Mouse (Mus musculus) heart, embryonic 15.5 days (tissue): ENCODE results near the gene Fam219a. TPM values are rescaled to one million over a fixed set of nuclear protein-coding genes. Genes with fewer than 3 reads are reported as not detected.

Source experiments
- ATAC-seq: fragments of 200-750 bp; cut with Nextera tagmentation; replicated peaks from 2 replicates; pipeline ENCODE4 v1.8.0; 2017; ENCODE audit warnings: low read depth, moderate TSS enrichment; ENCODE audit not compliant: insufficient number of reproducible peaks, insufficient read depth, low FRiP score
- H3K27ac ChIP-seq: fragments of 300-500 bp; sonication (generic); 2 replicates; pipeline ENCODE4 v1.5.1; 2015; ENCODE audit warnings: mild to moderate bottlenecking, inconsistent platforms
- H3K27me3 ChIP-seq: fragments of 300-500 bp; sonication (generic); 2 replicates; pipeline ENCODE4 v1.6.1; 2015; ENCODE audit warnings: inconsistent platforms
- H3K36me3 ChIP-seq: fragments of 300-500 bp; sonication (generic); 2 replicates; pipeline ENCODE4 v1.6.1; 2015; ENCODE audit warnings: mild to moderate bottlenecking, inconsistent platforms
- H3K4me1 ChIP-seq: fragments of 300-500 bp; sonication (generic); replicated peaks from 2 replicates; pipeline ENCODE4 v1.6.1; 2015; ENCODE audit warnings: inconsistent platforms
- H3K4me2 ChIP-seq: fragments of 300-500 bp; sonication (generic); 2 replicates; pipeline ENCODE4 v1.6.1; 2015; ENCODE audit warnings: inconsistent platforms, mild to moderate bottlenecking, moderate library complexity
- H3K4me3 ChIP-seq: fragments of 300-500 bp; sonication (generic); 2 replicates; pipeline ENCODE4 v1.5.1; 2015; ENCODE audit warnings: mild to moderate bottlenecking, inconsistent platforms
- H3K9ac ChIP-seq: fragments of 300-500 bp; sonication (generic); 2 replicates; pipeline ENCODE4 v1.6.1; 2015; ENCODE audit warnings: mild to moderate bottlenecking, inconsistent platforms
- H3K9me3 ChIP-seq: fragments of 300-500 bp; sonication (generic); replicated peaks from 2 replicates; pipeline ENCODE4 v1.6.1; 2016; ENCODE audit warnings: inconsistent platforms
- WGBS: fragments of 180-500 bp; shearing (Covaris S2); methylation state at CpG from one replicate; pipeline ENCODE4 v1.1.7; 2015; ENCODE audit warnings: mixed read lengths; 5-methylcytosine and 5-hydroxymethylcytosine counted together
- polyA plus RNA-seq: library from polyadenylated mRNA; unstranded; fragments of >200 nt; fragmentation: Nextera tagmentation; extraction: Ambion mirVana; gene quantifications from 2 replicates; pipeline ENCODE4 v1.2.1, GENCODE M21; 2015

Gene Fam219a
- polyA plus RNA-seq, 1 experiment from 2014 or later: 2.7 TPM

DNA sequence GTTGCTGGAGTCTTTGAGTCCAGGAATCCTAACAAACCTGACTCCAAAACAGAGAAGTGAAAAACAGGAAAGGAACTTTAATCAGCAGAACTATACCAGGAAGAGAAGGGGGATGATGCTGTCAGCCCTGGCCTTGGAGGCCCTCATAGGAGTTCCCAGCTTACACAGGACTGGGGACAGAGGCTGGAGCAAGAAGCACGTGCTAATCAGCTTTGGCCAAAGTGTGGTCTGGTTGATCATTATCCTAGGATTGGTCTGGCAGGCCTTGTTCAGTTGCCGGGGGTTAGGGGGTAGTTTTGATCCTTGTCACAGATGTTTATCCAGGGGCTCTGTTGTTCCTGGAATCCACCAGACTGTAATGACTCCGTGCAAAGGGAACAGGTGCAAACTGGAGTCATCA, 75.0 kb downstream of the Fam219a start:
- WGBS: 37% methylated on average over 3 of the region's 3 CpGs
- no peak overlapping the region for H3K4me2 ChIP-seq
- H3K27me3 ChIP-seq: peaks cover 43% of the 10 kb centered on the region
- no peak overlapping the region for H3K27ac ChIP-seq
- ATAC-seq: no peak
- no peaks in the 10 kb centered on the region for H3K9me3 ChIP-seq
- no peaks in the 10 kb centered on the region for H3K36me3 ChIP-seq
- no peak overlapping the region for H3K4me3 ChIP-seq
- H3K9ac ChIP-seq: no peak overlapping the region
- H3K4me1 ChIP-seq: peaks cover 21% of the 10 kb centered on the region

DNA sequence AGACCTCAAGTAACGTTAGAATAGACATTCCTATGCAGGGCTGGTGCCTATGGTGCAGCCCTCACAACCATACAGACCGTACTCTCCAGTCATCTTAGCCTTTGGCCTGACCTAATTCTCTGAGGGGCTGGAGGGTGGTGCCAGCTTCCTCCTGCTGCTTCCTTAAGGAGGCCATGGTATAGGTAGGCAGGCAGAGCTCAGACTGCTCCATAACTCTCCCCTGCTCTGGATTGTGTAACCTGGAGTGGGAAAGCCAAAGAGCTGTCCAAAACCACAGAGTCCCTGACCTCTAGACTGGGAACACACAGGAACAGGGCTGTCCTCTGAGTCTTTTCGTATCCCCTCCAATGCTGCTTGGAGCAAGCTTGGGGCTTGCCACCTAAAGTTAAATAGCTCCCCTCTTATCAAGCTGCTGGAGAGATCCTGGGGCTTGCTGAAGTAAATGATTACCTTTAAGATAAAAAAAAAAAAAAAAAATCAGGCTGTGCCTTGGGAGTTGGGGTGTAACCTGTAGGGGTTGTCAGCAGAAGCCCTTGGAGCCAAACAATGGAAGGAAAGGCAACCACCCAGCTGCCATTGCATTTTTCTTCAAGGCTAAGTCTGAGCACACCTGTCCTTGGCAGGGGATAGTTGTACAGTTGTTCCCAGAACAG, 75.7 kb downstream of the Fam219a start:
- no peaks in the 10 kb centered on the region for H3K9me3 ChIP-seq
- no peak overlapping the region for H3K4me3 ChIP-seq
- H3K9ac ChIP-seq: no peak overlapping the region
- no peak overlapping the region for H3K4me2 ChIP-seq
- ATAC-seq: no peak
- H3K27me3 ChIP-seq: peaks cover 38% of the 10 kb centered on the region
- WGBS: 80% methylated on average over 3 of the region's 3 CpGs
- no peaks in the 10 kb centered on the region for H3K36me3 ChIP-seq
- no peak overlapping the region for H3K27ac ChIP-seq
- peaks cover 15% of the 10 kb centered on the region for H3K4me1 ChIP-seq

DNA sequence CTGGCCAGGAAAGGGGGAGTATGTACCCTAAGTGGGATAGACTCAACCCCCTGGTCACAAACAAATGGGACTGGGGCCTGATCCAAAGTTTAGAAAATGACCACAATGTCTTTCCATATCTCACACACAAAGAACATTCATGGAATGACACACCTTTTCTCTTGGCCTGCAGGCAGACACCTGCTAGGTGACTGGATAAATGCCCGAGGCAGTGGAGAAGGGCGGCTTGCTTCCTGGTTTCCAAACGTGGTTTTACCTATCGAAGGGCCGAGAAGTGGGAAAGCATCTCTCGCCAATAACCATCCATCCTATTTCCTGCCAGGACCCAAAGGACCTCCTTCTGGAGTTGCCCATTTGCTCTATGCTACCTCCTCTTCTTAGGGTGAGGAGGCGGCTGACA, 76.4 kb downstream of the Fam219a start:
- Histone ChIP-seq H3K4me2 (no peak overlapping the region), H3K27me3 (peaks cover 32% of the 10 kb centered on the region), H3K4me3 (no peak overlapping the region), H3K9me3 (no peaks in the 10 kb centered on the region), H3K36me3 (no peaks in the 10 kb centered on the region), H3K27ac (no peak overlapping the region), H3K4me1 (peaks cover 8% of the 10 kb centered on the region), H3K9ac (no peak overlapping the region)
- WGBS: 74% methylated on average over 7 of the region's 7 CpGs
- ATAC-seq: no peak

DNA sequence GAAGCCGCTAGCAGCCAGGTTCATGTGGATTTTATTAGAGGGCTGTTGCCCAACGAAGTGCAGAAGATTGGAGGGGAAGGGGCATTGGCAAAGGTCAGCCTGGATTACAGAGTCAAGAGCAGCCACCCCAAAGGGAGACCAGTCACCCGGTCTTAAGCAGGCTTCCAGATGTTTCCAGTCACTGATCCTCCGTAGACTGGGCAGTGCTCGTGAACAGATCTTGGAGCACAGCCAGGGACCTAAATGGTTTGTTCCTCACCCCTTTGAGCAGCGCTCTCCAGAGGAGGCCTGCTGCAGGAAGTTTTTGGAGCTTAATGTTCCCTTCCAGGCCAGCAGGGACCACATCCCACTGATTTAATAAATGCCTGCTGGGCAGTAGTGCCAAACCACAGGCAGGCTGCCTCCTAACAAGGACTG, 87.7 kb downstream of the Fam219a start:
- H3K36me3 ChIP-seq: no peaks in the 10 kb centered on the region
- peaks cover 12% of the 10 kb centered on the region for H3K4me1 ChIP-seq
- no peak overlapping the region for H3K4me2 ChIP-seq
- ATAC-seq: peak; percentile 51; the same call in 1 of the 2 replicates
- H3K9me3 ChIP-seq: 0 out of 2 replicates have a peak, but pooled peaks cover 7% of the 10 kb centered on the region
- H3K9ac ChIP-seq: no peak overlapping the region
- no peak overlapping the region for H3K4me3 ChIP-seq
- H3K27me3 ChIP-seq: no peaks in the 10 kb centered on the region
- 33% methylated on average over 6 of the region's 6 CpGs for WGBS
- peak overlapping the region; percentile 52 for H3K27ac ChIP-seq

DNA sequence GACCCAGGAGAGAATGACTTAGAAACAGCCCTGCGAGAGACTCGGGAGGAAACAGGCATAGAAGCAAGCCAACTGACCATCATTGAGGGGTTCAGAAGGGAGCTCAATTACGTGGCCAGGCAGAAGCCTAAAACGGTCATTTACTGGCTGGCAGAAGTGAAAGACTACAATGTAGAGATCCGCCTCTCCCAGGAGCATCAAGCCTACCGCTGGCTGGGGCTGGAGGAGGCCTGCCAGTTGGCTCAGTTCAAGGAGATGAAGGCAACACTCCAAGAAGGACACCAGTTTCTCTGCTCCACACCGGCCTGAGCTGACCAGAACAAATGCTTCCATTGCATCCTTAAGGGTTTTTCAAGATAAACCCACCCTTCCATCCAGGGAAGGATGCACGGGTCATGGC, 89.1 kb downstream of the Fam219a start:
- Histone ChIP-seq H3K27ac (peak overlapping the region; percentile 64), H3K9me3 (no peaks in the 10 kb centered on the region), H3K9ac (no peak overlapping the region), H3K4me2 (no peak overlapping the region), H3K4me1 (peaks cover 12% of the 10 kb centered on the region), H3K27me3 (no peaks in the 10 kb centered on the region), H3K4me3 (no peak overlapping the region), H3K36me3 (no peaks in the 10 kb centered on the region)
- ATAC-seq: no peak
- 64% methylated on average over 8 of the region's 8 CpGs for WGBS

DNA sequence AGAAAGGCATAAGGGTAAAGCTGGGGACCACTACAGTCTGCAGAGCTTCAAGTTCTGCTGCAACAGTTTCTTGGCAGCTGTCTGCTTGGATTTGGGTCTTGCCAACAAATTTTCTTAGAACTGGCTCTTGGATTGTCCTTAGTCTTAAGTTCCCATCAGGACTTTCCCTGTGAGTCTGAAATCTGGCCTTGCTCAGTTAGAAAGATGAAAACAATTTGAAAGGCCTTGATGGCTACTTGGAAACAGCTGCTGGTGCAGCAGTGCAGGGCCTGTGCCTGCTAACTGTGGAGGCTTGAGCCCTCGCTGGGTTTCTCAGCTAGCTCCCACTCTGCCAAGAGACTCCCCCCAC, 89.9 kb downstream of the Fam219a start:
- H3K4me2 ChIP-seq: no peak overlapping the region
- H3K27ac ChIP-seq: peak overlapping the region; percentile 64
- no peaks in the 10 kb centered on the region for H3K9me3 ChIP-seq
- 0 out of 2 replicates have a peak, but pooled peaks have one; percentile 36 for ATAC-seq
- H3K36me3 ChIP-seq: no peaks in the 10 kb centered on the region
- H3K9ac ChIP-seq: no peak overlapping the region
- H3K4me1 ChIP-seq: peaks cover 12% of the 10 kb centered on the region
- H3K4me3 ChIP-seq: no peak overlapping the region
- no peaks in the 10 kb centered on the region for H3K27me3 ChIP-seq
- 58% methylated on average over 1 of the region's 1 CpGs for WGBS

DNA sequence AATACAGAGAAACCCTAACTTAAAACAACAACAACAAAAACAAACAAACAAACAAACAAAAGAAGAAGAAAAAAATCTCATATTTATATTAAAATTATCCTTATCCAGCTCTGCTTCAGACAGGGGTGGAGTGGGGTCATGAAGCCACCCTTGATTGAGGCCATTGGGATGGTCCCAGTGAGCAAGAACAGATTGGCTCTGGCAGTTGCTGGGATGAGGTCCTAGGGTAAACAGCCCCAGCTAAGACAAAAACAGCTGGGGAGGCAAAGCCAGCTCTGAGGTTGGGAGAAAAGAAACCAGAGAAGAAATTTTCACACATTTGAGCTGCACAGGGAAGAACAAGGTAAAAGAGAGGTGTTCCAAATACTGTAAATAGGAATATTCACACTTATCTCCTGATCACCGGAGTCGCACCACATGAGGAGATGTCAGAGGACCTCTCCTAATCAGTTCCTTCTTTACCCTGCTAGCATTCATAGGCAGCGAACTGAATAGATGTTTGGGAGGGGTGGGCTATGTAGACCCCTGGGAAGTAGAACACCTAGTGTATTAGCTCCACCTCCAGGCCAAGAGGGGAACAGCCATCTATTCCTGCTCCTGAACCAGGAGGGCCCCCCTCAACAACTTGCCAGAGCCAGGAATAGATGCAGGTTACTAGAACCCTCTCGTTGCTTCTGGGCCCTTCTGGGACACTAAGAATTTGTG, 90.4 kb downstream of the Fam219a start:
- H3K4me1 ChIP-seq: peaks cover 12% of the 10 kb centered on the region
- H3K27me3 ChIP-seq: no peaks in the 10 kb centered on the region
- no peak overlapping the region for H3K4me2 ChIP-seq
- H3K4me3 ChIP-seq: no peak overlapping the region
- H3K36me3 ChIP-seq: no peaks in the 10 kb centered on the region
- no peaks in the 10 kb centered on the region for H3K9me3 ChIP-seq
- ATAC-seq: no peak
- 60% methylated on average over 4 of the region's 4 CpGs for WGBS
- H3K27ac ChIP-seq: no peak overlapping the region
- no peak overlapping the region for H3K9ac ChIP-seq

DNA sequence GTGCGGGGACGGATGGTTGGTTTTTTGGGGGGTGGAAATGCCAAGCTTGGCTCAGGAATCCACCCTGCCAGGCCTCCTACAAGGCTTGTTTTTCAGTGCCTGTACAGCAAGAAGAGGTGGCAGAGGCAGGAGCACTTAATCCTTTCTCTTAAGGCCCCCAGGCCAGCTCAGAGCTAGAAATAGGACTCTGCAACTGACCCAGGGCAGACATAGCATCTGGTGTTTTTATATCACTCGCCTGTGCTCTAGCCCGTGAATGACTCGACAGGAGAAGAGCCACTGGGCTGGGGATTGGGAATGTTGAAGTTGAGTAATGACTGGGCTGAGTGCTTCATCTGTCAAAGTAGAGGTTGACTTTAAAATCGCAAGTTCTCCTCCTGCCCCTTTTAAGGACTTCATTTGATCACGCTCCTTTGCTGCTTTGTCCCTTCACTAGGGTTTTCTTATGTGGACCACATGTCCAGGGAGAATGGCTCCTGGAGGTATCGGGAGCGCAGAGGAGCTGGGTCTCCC, 91.6 kb downstream of the Fam219a start:
- WGBS: 75% methylated on average over 9 of the region's 9 CpGs
- ATAC-seq: no peak
- Histone ChIP-seq H3K27ac (no peak overlapping the region), H3K27me3 (no peaks in the 10 kb centered on the region), H3K4me3 (no peak overlapping the region), H3K4me1 (peaks cover 12% of the 10 kb centered on the region), H3K9me3 (no peaks in the 10 kb centered on the region), H3K36me3 (no peaks in the 10 kb centered on the region), H3K4me2 (no peak overlapping the region), H3K9ac (no peak overlapping the region)

DNA sequence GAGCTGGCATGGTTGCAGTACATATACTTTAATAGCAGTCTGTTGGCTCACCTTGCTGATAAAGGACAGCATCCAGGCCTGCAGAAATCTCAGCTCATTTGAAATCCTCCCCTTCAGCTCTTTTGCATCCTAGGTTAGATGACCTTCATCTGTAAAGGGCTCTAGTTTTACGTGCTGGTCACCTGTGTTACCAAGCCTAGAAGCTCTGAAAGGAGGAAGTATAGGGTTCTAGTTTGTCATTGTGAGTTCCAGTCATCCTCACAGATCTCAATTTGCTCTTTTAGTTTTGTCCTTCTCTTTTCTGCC, 98.0 kb downstream of the Fam219a start:
- Histone ChIP-seq H3K9ac (no peak overlapping the region), H3K4me2 (no peak overlapping the region), H3K9me3 (no peaks in the 10 kb centered on the region), H3K36me3 (no peaks in the 10 kb centered on the region), H3K4me1 (no peaks in the 10 kb centered on the region; the same call in 1 of the 2 replicates), H3K4me3 (no peak overlapping the region), H3K27ac (no peak overlapping the region), H3K27me3 (no peaks in the 10 kb centered on the region)
- WGBS: 74% methylated on average over 1 of the region's 1 CpGs
- no peak for ATAC-seq

DNA sequence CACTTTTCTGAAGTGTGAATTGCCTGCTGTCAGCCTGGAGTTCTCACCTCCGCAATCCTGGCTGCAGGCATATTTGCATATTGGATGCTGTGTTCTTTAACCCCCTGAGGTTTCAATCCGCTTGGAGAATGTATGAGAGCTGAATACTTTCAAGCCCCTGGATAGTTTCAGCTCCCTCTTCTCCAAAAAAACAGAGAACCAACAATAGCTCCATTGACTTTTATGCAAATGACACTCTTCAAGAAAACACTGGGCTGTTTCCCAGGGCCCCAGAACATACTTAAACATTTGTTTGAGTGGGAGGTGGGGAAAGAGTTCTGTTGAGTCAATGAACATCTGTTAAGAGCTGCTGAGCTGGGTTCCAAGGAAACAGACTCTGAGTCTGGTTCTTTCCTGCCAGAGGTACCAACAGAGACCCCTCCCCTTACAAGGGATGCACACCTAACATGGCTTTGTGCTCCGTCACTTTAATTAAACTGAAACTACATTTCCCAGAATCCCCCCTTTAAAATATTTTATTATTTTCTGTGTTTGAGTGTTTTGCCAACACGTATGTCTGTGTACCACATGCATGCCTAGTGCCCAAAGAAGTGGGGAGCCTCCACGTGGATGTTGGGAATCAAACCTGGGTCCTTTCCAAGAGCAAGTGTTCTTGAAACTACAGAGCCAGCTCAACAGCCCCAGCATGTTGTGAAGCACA, 98.5 kb downstream of the Fam219a start:
- no peaks in the 10 kb centered on the region for H3K9me3 ChIP-seq
- no peak for ATAC-seq
- no peaks in the 10 kb centered on the region; the same call in 1 of the 2 replicates for H3K4me1 ChIP-seq
- H3K4me2 ChIP-seq: no peak overlapping the region
- no peaks in the 10 kb centered on the region for H3K36me3 ChIP-seq
- H3K9ac ChIP-seq: no peak overlapping the region
- no peak overlapping the region for H3K4me3 ChIP-seq
- H3K27ac ChIP-seq: no peak overlapping the region
- no peaks in the 10 kb centered on the region for H3K27me3 ChIP-seq
- WGBS: 50% methylated on average over 5 of the region's 5 CpGs

DNA sequence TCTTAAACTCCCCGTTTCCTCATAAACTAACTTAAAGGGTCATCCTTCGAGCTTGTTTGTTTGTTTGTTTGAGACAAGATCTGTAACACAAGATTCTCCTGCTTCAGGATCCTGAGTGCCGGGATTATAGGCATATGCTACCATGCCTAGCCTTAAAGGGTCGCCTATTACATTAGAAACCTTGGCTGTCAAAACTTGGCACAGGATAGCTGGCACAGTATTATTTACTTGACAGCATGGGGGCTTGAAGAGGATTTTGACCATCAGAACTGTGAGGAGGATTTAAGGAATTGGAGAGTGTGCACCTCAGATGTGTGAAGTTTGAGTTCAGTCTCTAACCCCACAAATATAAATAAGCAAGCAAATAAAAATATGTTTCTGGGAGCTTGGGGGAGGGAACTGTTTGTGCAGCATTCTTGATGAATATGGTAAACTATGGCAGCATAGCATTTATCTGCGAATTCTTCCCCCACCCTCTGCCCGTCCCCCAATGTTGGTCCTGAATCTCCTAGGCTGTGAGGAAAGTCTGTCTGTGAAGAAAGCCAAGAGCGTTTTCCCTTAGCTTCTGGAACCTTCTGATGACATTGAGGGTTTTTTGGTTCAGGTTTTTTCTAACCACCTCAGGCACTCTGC, 99.2 kb downstream of the Fam219a start:
- Histone ChIP-seq H3K4me3 (no peak overlapping the region), H3K4me2 (no peak overlapping the region), H3K27me3 (no peaks in the 10 kb centered on the region), H3K9ac (no peak overlapping the region), H3K4me1 (peaks cover 3% of the 10 kb centered on the region; the same call in 1 of the 2 replicates), H3K9me3 (no peaks in the 10 kb centered on the region), H3K36me3 (no peaks in the 10 kb centered on the region), H3K27ac (no peak overlapping the region)
- 55% methylated on average over 7 of the region's 7 CpGs for WGBS
- ATAC-seq: no peak
